Mouse (Mus musculus): ENCODE data around the gene Sdr42e1.

DNA sequence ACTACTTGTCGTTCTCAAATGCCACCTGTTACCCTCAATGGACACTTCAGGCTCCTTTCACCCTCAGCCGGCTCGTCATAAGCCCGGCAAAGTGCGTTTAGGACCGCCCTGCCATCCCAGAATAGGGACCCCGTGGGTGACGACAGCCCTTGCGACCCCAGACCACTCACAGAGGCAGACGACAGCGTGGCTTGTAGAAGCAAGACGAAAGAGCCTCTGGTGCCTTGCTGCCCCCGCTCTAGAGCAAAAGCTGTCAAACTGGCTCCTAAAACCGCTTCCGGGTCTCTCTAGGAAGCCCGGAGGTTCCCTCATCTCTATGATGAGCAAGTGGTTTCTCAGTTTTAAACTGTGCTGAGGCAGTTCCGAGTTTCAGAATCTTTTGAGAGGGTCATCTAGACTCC lies at the start of gene Sdr42e1:
- no peak for TF ChIP-seq TAL1 (conservative IDR thresholded peaks at IDR 0.05; ENCODE audit: low read depth, low read length)
- TF ChIP-seq CTCF (IDR thresholded peaks at IDR 0.05; ENCODE audit: low read depth, low read length): no peak
- no peak for TF ChIP-seq POLR2AphosphoS5 (IDR thresholded peaks at IDR 0.05; ENCODE audit: insufficient replicate concordance, low read depth, low read length)
- no peak for TF ChIP-seq GATA2 (IDR thresholded peaks at IDR 0.05; ENCODE audit: borderline replicate concordance, low read depth, low read length)
- no peak for TF ChIP-seq GATA1 (IDR thresholded peaks at IDR 0.05; ENCODE audit: borderline replicate concordance, low read length)
